Mouse (Mus musculus) G1E (cell line): ENCODE results near the gene Rtl3. TPM values are rescaled to one million over a fixed set of nuclear protein-coding genes. Genes with fewer than 3 reads are reported as not detected.

Source experiments
- ATAC-seq: 2 replicates; pipeline ENCODE4 v1.8.0; 2016; ENCODE audit warnings: mild to moderate bottlenecking; ENCODE audit not compliant: insufficient number of reproducible peaks, poor library complexity, low FRiP score, severe bottlenecking; ENCODE audit errors: extremely low read depth
- DNase-seq: peaks from one replicate; pipeline ENCODE4 v3.0.0; 2012; ENCODE audit warnings: low spot score
- H3K27me3 ChIP-seq: 2 replicates; pipeline ENCODE4 v1.6.1; 2012; ENCODE audit warnings: mild to moderate bottlenecking, low read length, inconsistent platforms; ENCODE audit not compliant: insufficient read depth
- H3K36me3 ChIP-seq: replicated peaks from 2 replicates; pipeline ENCODE3; 2012; ENCODE audit warnings: mild to moderate bottlenecking, inconsistent platforms
- H3K4me1 ChIP-seq: 2 replicates; pipeline ENCODE4 v1.6.1; 2012; ENCODE audit warnings: low read depth, low read length, inconsistent platforms, mixed read lengths; ENCODE audit not compliant: insufficient read depth
- H3K4me3 ChIP-seq: 2 replicates; pipeline ENCODE4 v1.5.1; 2012; ENCODE audit warnings: low read depth, mild to moderate bottlenecking, inconsistent platforms, low read length, moderate library complexity, mixed read lengths
- H3K9me3 ChIP-seq: replicated peaks from 2 replicates; pipeline ENCODE4 v1.6.1; 2012; ENCODE audit warnings: inconsistent platforms
- CTCF ChIP-seq: IDR thresholded peaks from 2 replicates; pipeline ENCODE4 v1.5.1; 2012; ENCODE audit warnings: low read depth, low read length, inconsistent platforms, mixed read lengths
- GATA1 ChIP-seq: IDR thresholded peaks from 2 replicates; pipeline ENCODE4 v1.6.1; 2012; ENCODE audit warnings: borderline replicate concordance, low read length, inconsistent platforms, mixed read lengths
- GATA2 ChIP-seq: IDR thresholded peaks from 2 replicates; pipeline ENCODE4 v1.6.1; 2012; ENCODE audit warnings: low read depth, low read length, inconsistent platforms, borderline replicate concordance
- POLR2AphosphoS5 ChIP-seq: IDR thresholded peaks from 2 replicates; pipeline ENCODE4 v1.6.1; 2012; ENCODE audit warnings: low read depth, low read length, inconsistent platforms; ENCODE audit not compliant: insufficient replicate concordance
- TAL1 ChIP-seq: conservative IDR thresholded peaks from 2 replicates; pipeline ENCODE4 v1.6.1; 2012; ENCODE audit warnings: low read depth, low read length, inconsistent platforms, mixed read lengths
- polyA plus RNA-seq: library from polyadenylated mRNA; stranded (reverse); fragments of >175 nt; gene quantifications from 2 replicates; pipeline ENCODE4 v1.2.3, GENCODE M21; 2012
- total RNA-seq, 2 experiments: library from RNA; stranded (forward) in 1 of 2; stranded (reverse) in 1 of 2; fragments of 200-1000 nt in 1 of 2; fragments of >200 nt in 1 of 2; fragmentation: Nextera tagmentation in 1 of 2; gene quantifications; 2 replicates each; pipeline ENCODE4 v1.2.3; 2014 to 2017

Rtl3 gene
- not detected in 2 replicates for total RNA-seq (2014; fragmentation: Nextera tagmentation)
- 0.05 TPM in 1 of 2 replicates, not detected in the other for total RNA-seq (2017)
- not detected in 2 replicates for polyA plus RNA-seq

DNA sequence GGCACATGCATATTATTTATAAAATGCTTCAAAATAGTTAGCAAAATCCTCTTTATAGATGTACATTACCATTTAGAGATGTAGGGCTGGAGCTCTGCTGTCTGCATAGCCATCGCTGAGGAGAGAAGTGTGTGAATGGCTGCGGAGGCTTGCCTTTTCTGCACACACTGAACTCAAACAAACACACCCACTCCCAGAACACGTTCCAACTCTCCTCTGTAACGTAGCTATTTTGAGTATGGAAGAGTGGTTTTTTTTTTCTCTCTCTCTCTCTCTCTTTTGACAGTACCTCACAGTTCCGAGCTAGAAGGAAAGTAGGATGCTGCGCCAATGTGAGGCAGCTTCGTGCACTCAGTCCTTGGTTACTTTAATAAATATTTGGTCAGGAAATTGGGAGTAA is at the start of gene Rtl3:
Gene Rtl3 (minus strand): TSS at position 236 of the 400 bp plus-strand sequence.
- no peak within 1 kb of the TSS for H3K4me3 ChIP-seq
- no peak for TF ChIP-seq TAL1
- no peak for TF ChIP-seq GATA1
- TF ChIP-seq GATA2 = no peak
- no peak for TF ChIP-seq CTCF
- TF ChIP-seq POLR2AphosphoS5 = no peak
- no peaks in the 10 kb centered on the region for H3K9me3 ChIP-seq
- ATAC-seq (no peak), DNase-seq (no peak)
- H3K4me1 ChIP-seq = no peaks in the 10 kb centered on the region
- no peaks in the 10 kb centered on the region for H3K27me3 ChIP-seq
- H3K36me3 ChIP-seq = no peaks in the 10 kb centered on the region

DNA sequence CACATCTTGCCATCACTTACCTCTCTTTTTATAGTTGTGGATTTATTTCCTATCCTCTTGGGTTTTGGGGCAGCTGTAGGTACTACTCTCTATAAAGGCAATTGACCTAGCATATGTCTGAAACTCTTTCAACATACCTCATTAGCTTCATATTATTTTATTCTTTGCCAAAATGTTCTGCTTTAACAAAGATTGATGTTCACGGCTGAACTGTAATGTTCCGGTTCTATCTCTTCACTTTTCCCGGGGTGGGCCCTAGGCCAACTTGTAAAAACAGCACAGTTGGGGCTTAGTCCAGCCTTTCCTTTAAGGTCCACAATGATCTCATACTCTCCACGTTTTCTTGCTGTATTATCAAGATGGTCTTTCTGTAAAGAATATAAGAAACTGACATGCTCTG is 31.9 kb upstream of the Rtl3 start:
- Histone ChIP-seq H3K4me3 (no peak overlapping the region), H3K27me3 (no peaks in the 10 kb centered on the region), H3K9me3 (no peaks in the 10 kb centered on the region), H3K36me3 (no peaks in the 10 kb centered on the region), H3K4me1 (no peaks in the 10 kb centered on the region)
- ATAC-seq (no peak), DNase-seq (no peak)
- no peak for TF ChIP-seq GATA2
- TF ChIP-seq GATA1 = no peak
- TF ChIP-seq TAL1 = no peak
- no peak for TF ChIP-seq POLR2AphosphoS5
- no peak for TF ChIP-seq CTCF

DNA sequence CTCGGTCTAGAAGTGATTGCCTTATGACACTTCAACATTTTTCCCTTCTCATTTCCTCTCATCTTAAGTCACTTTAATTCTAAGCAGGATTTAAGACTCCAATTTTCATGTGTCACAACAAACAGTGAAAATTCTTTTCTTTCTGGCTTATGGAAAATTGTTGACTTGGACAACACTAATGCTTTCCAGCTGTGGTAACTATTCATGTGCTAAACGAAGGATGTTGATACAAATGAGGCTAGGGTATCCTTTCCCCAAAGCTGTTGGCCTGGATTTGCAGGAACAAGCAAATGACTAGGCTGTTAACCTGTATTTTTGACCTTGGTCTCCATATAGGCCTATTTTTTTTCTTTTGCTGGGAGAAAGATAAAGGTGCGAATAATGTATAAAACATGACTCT is 31.4 kb upstream of the Rtl3 start:
- TF ChIP-seq CTCF (no peak), POLR2AphosphoS5 (no peak)
- H3K9me3 ChIP-seq = no peaks in the 10 kb centered on the region
- no peaks in the 10 kb centered on the region for H3K36me3 ChIP-seq
- DNase-seq (no peak), ATAC-seq (no peak)
- no peaks in the 10 kb centered on the region for H3K4me1 ChIP-seq
- H3K27me3 ChIP-seq = no peaks in the 10 kb centered on the region
- no peak overlapping the region for H3K4me3 ChIP-seq

DNA sequence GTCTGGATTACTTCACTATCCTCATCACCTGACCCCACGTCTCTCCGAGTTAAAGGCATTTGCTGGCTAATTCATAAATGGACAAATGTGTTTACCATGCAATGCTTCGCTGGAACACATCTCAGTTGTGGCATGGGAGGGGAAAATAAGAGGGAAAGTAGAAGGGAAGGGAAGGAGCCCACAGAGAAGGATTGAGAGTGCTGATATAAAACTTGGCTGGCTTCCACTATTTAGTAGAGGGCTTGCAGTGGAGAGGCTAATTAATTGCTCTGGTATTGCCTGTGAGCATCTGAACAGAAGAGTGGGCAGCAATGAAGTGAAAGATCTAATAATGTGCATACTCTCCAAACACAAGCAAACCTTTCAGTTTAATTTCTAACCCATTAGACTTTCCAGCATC is 31.0 kb upstream of the Rtl3 start:
- TF ChIP-seq GATA2 = no peak
- TF ChIP-seq GATA1 = no peak
- TF ChIP-seq CTCF = no peak
- TF ChIP-seq TAL1 = no peak
- ATAC-seq (no peak), DNase-seq (no peak)
- no peaks in the 10 kb centered on the region for H3K4me1 ChIP-seq
- no peak overlapping the region for H3K4me3 ChIP-seq
- H3K36me3 ChIP-seq = no peaks in the 10 kb centered on the region
- H3K27me3 ChIP-seq = no peaks in the 10 kb centered on the region
- H3K9me3 ChIP-seq = no peaks in the 10 kb centered on the region

DNA sequence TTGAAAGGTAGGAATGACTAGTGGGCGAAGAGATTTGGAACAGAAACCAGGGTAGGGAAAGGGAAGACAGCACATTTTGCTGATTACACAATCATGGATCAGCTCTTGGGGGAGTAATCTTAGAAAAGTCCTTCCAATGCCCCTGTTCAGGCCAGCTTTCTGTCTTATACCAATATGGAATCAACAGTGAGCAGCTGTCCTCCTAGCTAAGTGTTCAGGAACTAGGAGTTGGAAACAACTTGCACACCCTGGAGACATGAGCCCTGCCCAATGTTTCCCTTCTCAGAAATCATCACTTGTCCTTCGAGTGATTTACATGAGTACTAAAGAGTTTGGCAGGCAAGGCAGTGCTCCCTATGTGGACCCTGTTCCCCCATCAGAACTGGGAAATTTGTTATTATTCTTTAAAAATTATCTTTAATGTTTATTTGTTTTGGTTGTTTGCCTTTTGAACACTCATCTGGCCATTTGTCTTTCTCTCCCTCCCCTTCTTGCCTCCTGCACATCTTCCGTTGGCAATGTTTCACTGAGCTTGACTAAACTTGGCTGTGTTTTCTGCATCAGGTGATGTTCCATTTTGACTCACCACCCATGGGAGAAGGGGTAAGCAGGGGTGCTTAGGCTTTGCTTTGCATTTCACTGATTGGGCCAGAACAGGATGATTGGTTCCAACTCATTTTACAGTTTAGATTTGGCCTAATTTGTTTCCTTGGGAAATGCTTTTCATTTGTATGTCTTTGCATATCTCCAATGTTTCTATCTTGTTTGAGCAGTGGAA is 13.3 kb upstream of the Rtl3 start:
- no peak for DNase-seq
- H3K9me3 ChIP-seq = no peaks in the 10 kb centered on the region
- H3K36me3 ChIP-seq = no peaks in the 10 kb centered on the region
- TF ChIP-seq TAL1 (no peak), GATA2 (no peak), CTCF (no peak), POLR2AphosphoS5 (no peak), GATA1 (no peak)
- no peaks in the 10 kb centered on the region for H3K27me3 ChIP-seq
- no peak overlapping the region for H3K4me3 ChIP-seq
- no peak for ATAC-seq
- no peaks in the 10 kb centered on the region for H3K4me1 ChIP-seq

DNA sequence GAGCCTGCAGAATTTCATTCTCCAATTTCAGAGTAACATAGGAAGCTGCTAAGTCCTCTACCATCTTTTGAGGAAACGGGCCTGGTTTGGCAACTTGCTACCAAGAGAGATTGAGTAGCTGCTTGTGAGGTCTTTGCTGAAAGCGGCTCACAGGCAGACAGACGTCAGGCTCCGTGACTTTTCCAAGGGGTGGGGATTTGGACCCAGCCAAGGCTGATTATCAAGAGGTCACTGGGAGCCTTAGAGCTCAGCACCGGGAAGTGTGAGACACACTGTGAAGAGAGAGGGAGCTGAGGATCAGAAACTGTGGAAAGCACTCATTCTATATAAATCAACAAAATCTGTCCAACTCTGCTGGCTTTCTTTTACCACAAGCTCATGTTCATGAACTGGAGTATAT is 853 bp downstream of the Rtl3 start:
- H3K4me1 ChIP-seq = no peaks in the 10 kb centered on the region
- DNase-seq = no peak
- no peaks in the 10 kb centered on the region for H3K36me3 ChIP-seq
- H3K9me3 ChIP-seq = no peaks in the 10 kb centered on the region
- no peaks in the 10 kb centered on the region for H3K27me3 ChIP-seq
- ATAC-seq = no peak
- no peak overlapping the region for H3K4me3 ChIP-seq
- no peak for TF ChIP-seq GATA2
- TF ChIP-seq CTCF = no peak
- no peak for TF ChIP-seq TAL1
- no peak for TF ChIP-seq GATA1
- no peak for TF ChIP-seq POLR2AphosphoS5

DNA sequence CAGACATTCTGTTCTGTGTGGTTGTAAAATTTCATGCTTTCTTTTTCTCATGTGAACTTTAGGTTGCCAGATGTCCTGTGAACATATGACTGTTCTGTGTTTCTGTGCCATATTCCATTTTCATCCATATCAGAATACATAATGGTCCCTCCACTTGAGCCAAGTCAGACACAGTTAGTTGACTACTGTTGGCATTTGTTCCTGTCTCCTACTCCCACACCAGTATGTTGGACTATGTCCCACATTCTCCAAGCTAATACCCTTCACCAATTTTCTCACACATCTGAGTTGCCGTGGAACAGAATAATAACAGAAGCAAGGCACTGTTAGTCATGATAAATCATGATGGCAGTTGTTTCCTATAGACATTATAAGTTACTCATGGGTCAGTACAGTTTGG is 9.9 kb downstream of the Rtl3 start:
- H3K27me3 ChIP-seq = no peaks in the 10 kb centered on the region
- ATAC-seq = no peak
- no peak for DNase-seq
- H3K4me3 ChIP-seq = no peak overlapping the region
- no peak for TF ChIP-seq GATA1
- H3K36me3 ChIP-seq = no peaks in the 10 kb centered on the region
- no peaks in the 10 kb centered on the region for H3K4me1 ChIP-seq
- no peaks in the 10 kb centered on the region for H3K9me3 ChIP-seq
